Mouse (Mus musculus): ENCODE results near the gene Taar6. TPM values are rescaled to one million over a fixed set of nuclear protein-coding genes. Genes with fewer than 3 reads are reported as not detected.

Gene Taar6
- polyA plus RNA-seq, 1 experiment from 2014 or later, result not detected

Other genes starting within 250 kb of the Taar6 start
- gene Rps12, start 198.4 kb downstream of the Taar6 start, polyA plus RNA-seq (2016; fragmentation: Nextera tagmentation; extraction: Ambion mirVana), result 117 and 131 TPM in 2 replicates
- gene Slc18b1, start 188.7 kb downstream of the Taar6 start, polyA plus RNA-seq (2016; fragmentation: Nextera tagmentation; extraction: Ambion mirVana), result 16.6 and 17.2 TPM in 2 replicates
- not detected in 2 replicates for gene Vnn3, start 134.2 kb downstream of the Taar6 start, polyA plus RNA-seq (2016; fragmentation: Nextera tagmentation; extraction: Ambion mirVana)
- 0.63 and 0.65 TPM in 2 replicates for gene Vnn1, start 91.0 kb downstream of the Taar6 start, polyA plus RNA-seq (2016; fragmentation: Nextera tagmentation; extraction: Ambion mirVana)
- not detected in 2 replicates for gene Taar1, start 65.3 kb downstream of the Taar6 start, polyA plus RNA-seq (2016; fragmentation: Nextera tagmentation; extraction: Ambion mirVana)
- not detected in 2 replicates for gene Taar2, start 47.1 kb downstream of the Taar6 start, polyA plus RNA-seq (2016; fragmentation: Nextera tagmentation; extraction: Ambion mirVana)
- not detected in 2 replicates for gene Taar3, start 36.1 kb downstream of the Taar6 start, polyA plus RNA-seq (2016; fragmentation: Nextera tagmentation; extraction: Ambion mirVana)
- gene Taar4, start 25.2 kb downstream of the Taar6 start, polyA plus RNA-seq (2016; fragmentation: Nextera tagmentation; extraction: Ambion mirVana), result not detected in 2 replicates
- gene Taar5, start 14.9 kb downstream of the Taar6 start, polyA plus RNA-seq (2016; fragmentation: Nextera tagmentation; extraction: Ambion mirVana), result not detected in 2 replicates
- gene Taar7a, start 7.8 kb upstream of the Taar6 start, polyA plus RNA-seq (2016; fragmentation: Nextera tagmentation; extraction: Ambion mirVana), result not detected in 2 replicates
- gene Taar7b, start 14.3 kb upstream of the Taar6 start, polyA plus RNA-seq (2016; fragmentation: Nextera tagmentation; extraction: Ambion mirVana), result not detected in 2 replicates
- gene Taar7d, start 41.6 kb upstream of the Taar6 start, polyA plus RNA-seq (2016; fragmentation: Nextera tagmentation; extraction: Ambion mirVana), result not detected in 2 replicates
- not detected in 2 replicates for gene Taar7e, start 52.0 kb upstream of the Taar6 start, polyA plus RNA-seq (2016; fragmentation: Nextera tagmentation; extraction: Ambion mirVana)
- not detected in 2 replicates for gene Taar7f, start 63.9 kb upstream of the Taar6 start, polyA plus RNA-seq (2016; fragmentation: Nextera tagmentation; extraction: Ambion mirVana)
- gene Taar8a, start 90.9 kb upstream of the Taar6 start, polyA plus RNA-seq (2016; fragmentation: Nextera tagmentation; extraction: Ambion mirVana), result not detected in 2 replicates
- gene Taar8b, start 106.6 kb upstream of the Taar6 start, polyA plus RNA-seq (2016; fragmentation: Nextera tagmentation; extraction: Ambion mirVana), result not detected in 2 replicates
- not detected in 2 replicates for gene Taar8c, start 116.3 kb upstream of the Taar6 start, polyA plus RNA-seq (2016; fragmentation: Nextera tagmentation; extraction: Ambion mirVana)
- gene Taar9, start 123.9 kb upstream of the Taar6 start, polyA plus RNA-seq (2016; fragmentation: Nextera tagmentation; extraction: Ambion mirVana), result not detected in 2 replicates
- gene Stx7, start 163.7 kb upstream of the Taar6 start, polyA plus RNA-seq (2016; fragmentation: Nextera tagmentation; extraction: Ambion mirVana), result 115 and 121 TPM in 2 replicates
- 2.7 and 3.2 TPM in 2 replicates for gene Moxd1, start 237.9 kb upstream of the Taar6 start, polyA plus RNA-seq (2016; fragmentation: Nextera tagmentation; extraction: Ambion mirVana)

Data from forebrain, embryonic 12.5 days (tissue).